Mouse (Mus musculus) mouse trophoblast stem cell (cell line): Measurements from ENCODE around the gene Serpina3k.
"Not testable (repeated sequence)": the region's sequence is repeated elsewhere in the genome, so short reads cannot be mapped to it uniquely, and the experiment has no call there.

Experiments used
- in situ Hi-C, 2 experiments: fragments of 300-500 bp; cut with MseI, MboI; formaldehyde crosslinking; loops; 2 replicates in 1 of 2; 3 replicates in 1 of 2; pipeline ENCODE4 v1.15.1; 2025

Serpina3k gene

DNA sequence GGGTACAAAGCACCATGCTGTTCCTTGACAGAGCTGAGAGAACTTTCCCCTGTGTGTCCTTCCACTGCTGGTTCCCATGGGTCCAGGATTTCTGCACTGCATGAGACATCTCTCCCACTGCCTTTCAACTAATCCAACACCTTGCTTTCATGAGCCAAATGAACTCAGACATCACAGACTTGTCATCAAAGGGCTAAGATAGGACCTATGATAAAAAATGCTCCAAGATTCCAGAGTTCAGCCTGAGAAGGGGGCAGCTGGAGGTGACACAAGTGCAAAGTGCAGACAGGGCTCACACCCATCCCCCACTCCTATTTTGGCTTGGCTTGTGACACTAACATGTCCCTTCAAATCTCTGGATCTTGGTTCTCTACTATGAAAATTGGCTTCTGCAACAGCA is 50.2 kb downstream of the Serpina3k start:
- in situ Hi-C loops, result no loop called here

DNA sequence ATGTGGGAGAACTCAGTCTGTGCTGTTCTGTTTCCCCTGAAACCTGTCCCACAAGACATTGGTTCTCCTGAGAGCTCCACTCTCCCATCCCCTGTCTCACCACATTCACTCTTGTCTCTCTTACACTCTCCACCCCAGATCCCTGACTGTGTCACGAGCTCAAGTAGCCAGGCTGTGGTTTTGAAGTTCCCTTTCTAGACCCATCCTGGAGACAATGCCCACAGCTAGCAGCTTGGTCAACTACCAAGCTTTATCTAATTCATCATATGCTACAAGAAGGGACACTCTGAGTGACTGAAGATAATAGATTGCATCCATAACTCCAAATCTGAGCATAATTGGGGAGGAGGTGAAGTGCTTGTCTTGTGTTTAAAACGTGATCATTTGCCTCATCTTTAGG is 52.8 kb downstream of the Serpina3k start:
- in situ Hi-C loops, result not testable (repeated sequence)
